Mouse (Mus musculus) left cerebral cortex, adult 11 months (tissue): ENCODE results near the gene Rfxap.

Source experiments
- DNase-seq: peaks from one replicate; pipeline ENCODE4 v3.0.0; 2022; ENCODE audit warnings: low spot score

Gene Rfxap

GRCm38 (mm10) chr3:54807666-54808217 lies at the start of gene Rfxap:
Gene Rfxap (minus strand): TSS chr3:54807791.
- peak; percentile 89 for DNase-seq

GRCm38 (mm10) chr3:54835421-54835820 lies 27.8 kb upstream of the Rfxap start:
- DNase-seq, result no peak

- DNase-seq, result no peak
These were observed 24.9 kb upstream of the Rfxap start for GRCm38 (mm10) chr3:54832491-54832890.

DNA sequence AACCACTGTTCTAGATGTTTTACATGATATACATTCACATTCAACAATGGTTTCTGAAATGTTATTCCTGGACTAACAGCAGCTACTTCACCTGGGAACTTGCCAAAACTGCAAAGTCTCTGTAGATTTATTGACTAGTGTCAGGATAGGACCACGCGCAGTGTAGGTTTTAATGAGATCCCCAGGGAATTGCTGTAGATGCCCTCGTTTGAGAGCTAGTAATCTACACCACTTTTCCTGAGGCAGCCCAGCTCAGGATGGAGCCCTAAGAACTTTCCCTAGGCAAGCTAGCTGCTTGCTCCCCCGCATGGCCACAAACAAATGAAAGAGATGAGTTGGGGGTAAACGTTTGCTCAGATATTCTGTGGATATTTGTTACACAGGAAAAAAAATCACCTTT lies 14.9 kb upstream of the Rfxap start:
- DNase-seq, result no peak

DNA sequence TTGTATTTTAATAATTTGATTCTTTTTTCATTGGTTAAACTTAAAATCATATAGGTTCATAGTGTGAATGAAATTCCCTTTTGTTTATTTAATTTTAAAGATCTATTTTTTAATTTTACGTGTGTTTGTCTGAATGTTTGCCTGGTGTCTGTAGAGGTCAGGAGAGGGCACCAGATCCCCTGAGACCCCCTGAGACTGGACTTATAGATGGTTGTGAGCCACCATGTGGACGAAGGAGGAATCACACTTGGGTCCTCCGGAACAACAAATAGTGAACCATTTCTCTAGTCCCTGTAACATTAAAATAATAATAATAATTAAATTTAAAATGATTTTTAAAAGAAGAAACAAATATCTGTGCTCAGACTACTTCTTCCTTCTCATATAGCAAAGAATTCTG lies 7.7 kb upstream of the Rfxap start:
- no peak for DNase-seq

- DNase-seq, result no peak
These were observed 7.0 kb upstream of the Rfxap start for GRCm38 (mm10) chr3:54814622-54815021.

GRCm38 (mm10) chr3:54813418-54813988 lies 5.9 kb upstream of the Rfxap start:
- DNase-seq, result no peak

DNA sequence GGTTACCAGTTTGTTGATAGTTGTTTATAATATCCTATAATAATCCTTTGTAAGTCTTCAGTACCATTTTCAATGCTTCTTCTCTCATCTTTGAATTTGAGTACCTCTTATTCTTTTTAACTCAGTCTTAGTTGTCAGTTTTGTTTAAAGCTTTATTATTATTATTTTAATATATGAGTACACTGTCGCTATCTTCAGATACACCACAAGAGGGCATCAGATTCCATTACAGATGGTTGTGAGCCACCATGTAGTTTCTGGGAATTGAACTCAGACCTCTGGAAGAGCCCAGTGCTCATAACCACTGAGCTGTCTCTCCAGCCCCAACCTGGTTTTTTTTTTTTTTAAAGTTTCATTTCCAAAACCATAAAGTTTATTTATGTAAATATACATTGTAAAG lies 4.0 kb upstream of the Rfxap start:
- DNase-seq, result no peak

- DNase-seq, result no peak
These were observed 1.5 kb upstream of the Rfxap start for GRCm38 (mm10) chr3:54809111-54809510.

DNA sequence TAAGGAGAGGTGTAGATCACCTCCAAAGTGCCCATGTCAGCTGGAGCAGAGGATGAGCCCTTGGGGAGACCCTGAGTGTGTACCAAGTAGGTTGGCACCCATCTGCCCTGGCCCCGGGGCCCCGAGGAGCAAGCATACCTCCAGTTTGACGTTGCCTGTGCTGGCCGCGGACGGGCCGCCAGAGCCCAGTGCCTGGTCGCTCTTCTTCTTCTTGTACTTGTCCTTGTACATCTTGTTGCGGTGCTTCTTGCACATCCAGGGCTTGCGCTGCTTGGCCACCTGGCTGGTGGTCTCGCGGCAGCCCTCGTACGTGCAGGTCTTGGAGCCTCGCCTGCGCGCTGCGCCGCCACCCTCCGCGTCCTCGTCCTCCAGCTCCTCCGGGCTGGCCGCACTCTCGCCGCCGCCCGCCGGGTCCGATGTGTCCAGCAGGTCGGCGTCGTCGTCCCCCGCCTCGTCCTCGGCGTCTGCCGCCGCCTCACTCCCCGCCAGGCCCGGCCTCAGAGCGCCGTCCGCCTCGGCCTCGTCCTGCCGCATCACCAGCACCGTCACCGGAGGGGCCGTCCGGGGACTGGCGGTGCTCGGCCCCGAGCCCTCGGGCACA lies 430 bp downstream of the Rfxap start:
- DNase-seq, result no peak

GRCm38 (mm10) chr3:54803713-54804112 lies 3.9 kb downstream of the Rfxap start:
- DNase-seq, result no peak

DNA sequence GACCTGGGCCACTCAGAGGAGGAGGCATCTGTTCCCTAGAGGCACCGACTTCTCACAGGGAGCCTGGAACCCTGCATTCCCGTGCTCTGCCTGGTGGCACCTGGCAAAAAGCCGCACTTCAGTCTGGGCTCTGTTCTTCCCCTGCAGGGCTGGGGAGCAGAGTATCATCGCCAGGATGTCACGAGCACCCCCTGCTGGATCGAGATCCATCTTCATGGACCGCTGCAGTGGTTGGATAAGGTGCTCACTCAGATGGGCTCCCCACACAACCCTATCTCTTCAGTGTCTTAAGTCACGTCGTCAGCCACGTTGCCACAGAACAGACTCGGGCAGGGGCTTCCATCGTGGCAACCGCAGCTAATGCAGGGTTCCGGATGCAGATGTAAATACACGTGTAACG lies 10.4 kb downstream of the Rfxap start:
- DNase-seq, result peak; percentile 28

GRCm38 (mm10) chr3:54795806-54796205 lies 11.8 kb downstream of the Rfxap start:
- no peak for DNase-seq

- no peak for DNase-seq
These were observed 12.2 kb downstream of the Rfxap start for GRCm38 (mm10) chr3:54795379-54795778.

GRCm38 (mm10) chr3:54793762-54794161 lies 13.8 kb downstream of the Rfxap start:
- no peak for DNase-seq

DNA sequence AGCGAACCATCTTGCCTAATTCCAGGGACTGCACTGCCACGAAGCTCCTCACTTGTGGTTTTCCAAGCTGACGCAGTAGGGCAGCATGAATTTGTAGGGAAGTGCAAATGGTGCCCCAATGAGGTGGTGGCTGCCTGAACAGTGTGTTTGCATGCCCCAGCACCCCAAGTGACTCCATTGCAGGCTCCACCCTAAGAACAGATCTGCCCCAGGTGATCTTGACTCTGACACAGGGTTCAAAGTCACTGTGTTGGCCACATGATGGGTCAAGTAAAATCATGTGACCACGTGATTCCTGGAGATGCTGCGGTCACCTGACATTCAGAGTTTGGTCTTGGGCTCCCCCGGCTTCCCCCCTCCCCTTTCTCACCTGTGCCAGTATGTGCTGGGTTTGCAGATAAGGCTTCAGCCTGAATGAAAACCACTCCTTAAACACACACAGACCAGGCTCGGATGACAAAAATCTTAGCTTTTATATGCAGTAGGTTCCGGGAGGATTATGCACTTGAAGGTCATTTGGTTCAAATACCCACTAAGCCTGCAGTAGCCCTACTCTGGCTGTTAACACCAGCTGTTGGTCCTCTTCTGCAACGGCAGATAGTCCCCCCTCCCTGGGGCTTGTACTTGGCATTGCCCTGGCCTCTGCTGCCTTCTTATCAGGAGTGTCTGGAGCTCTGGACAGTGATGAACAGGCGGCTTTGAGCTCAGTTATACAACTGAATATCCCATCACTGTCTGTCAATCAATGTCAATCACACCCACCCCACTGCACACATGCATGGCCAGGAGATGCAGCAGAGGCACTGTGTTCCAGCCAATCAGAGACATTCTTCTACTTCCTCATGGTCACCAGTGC lies 15.5 kb downstream of the Rfxap start:
- no peak for DNase-seq

DNA sequence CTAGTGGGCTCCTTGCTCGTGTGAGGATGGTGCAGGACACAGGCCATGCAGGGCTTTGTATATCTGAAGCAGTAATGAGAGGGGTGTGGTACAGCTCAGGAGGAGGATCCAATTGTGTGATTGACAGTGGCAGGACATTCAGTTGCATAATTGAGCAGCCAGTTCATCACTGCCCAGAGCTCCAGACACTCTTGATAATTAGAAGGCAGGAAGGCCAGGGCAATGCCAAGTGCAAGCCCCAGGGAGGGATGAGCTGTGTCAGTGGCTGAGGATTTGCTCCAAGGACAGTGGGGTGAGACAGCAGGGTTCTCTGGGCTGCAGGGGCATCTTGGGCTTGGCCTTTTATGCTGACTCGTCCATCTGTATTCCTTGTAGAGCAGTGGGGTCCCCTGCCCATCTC lies 17.0 kb downstream of the Rfxap start:
- no peak for DNase-seq

DNA sequence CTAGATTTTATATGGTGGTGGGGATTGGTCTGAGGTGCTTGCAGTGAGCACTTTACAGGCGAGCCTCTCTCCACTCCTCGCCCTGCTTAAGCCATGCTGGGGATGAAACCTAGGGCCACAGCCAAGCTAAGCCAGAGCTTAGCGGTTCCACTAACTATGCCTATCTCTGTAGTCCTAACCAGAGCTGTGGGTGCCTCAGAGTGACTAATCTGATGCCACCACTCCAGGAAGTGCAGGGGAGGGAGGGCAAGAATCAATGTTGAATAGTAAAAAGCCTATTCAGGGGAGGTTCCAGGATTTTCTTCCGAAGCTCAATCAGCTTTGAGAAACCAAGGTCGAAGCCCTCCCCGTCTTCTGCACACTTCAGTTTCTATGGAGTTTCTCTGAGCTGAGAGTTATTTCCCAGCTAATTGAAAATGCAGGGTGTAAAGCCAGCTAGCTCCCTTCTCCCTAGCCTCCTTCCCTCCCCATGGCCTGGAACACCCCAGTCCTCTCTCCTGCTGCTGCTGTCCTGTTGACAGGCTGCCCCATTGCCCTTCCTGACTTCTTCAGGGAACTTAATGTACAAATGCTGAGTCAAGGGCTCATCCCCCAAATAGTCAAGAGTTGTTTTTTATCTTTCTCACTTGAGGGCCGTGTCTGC lies 31.5 kb downstream of the Rfxap start:
- no peak for DNase-seq

DNA sequence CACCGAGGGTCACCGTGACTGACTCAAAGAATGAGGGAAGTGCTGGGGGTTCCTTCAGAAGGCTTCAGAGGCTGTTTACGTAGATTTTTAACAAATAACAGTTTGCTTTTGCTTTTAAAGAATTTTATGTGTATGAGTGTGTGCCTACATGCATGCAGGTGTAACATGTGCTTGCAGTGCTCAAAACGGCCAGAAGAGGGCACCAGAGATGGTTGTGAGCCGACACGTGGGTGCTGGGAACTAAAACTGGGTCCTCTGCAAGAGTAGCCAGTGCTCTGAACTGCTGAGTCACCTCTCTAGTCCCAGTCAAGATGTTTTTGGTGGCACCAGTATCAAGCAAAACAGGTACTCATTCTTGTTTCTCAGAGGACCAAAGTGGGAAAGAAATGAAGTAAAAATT lies 34.0 kb downstream of the Rfxap start:
- no peak for DNase-seq

DNA sequence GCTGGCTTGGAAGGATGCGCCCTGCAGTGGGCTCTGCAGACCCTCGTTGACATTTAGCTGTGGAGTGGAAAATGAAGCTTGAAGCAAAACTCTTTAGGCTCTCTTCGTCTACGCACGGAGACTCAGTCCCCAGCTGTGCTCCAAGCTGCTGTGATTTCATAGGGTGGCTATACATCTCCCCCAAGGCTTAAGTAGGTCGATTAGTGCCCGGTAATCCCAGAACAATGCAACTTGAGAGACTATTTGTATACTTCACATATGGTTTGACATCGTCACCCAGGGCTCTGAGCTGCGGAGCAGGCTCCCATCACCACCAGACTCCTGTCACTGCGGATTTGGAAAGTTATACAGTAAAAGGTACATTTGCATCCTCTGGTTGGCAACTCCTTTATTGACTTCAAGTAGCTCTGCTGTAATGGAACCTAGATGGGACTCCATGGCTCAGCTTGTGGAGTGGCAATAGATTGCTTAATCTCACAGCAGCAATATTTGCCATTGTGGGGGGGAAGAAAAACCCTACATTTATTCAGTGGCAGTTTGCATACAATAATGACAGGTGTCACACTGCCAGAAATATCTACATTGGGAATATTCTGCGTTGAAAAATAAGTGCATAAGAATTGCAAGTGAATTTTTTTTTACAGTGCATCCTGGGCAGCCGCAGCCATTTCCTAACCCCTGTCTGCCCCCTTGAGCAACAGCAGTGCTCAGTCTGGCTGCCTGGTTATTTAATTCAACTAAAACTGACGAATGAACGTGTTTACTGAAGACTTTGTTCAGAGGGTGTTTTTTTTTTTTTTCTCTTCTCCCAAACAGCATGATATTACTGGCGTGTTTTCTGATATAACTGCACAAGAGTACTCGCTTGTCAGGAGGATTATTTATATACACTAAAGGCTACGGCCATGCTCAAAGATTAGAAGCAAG lies 38.0 kb downstream of the Rfxap start:
- no peak for DNase-seq

DNA sequence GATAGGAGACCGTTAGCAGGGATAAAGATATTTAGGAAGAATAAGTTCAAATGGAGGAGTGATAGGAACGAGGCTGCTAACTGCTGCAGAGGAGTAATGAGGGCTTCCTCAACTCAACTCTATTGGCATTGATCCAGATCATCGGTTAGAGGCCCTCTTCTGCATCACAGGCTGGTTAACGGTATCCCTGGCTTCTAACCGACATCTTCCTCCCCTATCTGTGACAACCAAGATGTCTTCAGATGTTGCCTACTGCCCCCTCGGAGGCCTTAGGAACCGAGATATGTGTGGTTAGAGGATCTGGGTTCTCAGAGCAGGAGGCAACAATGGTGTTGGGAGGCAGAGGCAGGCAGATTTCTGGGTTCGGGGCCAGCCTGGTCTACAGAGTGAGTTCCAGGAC lies 39.0 kb downstream of the Rfxap start:
- DNase-seq, result no peak
